Mouse (Mus musculus) hematopoietic multipotent progenitor cell, adult 10-12 weeks (in vitro differentiated cells): ENCODE data around the gene Tmprss2. TPM values are rescaled to one million over a fixed set of nuclear protein-coding genes. Genes with fewer than 3 reads are reported as not detected.

Experiments
- polyA plus RNA-seq: library from polyadenylated mRNA; stranded (reverse); fragments of >175 nt; gene quantifications from 2 replicates; pipeline ENCODE4 v1.2.3, GENCODE M21; 2012; ENCODE audit warnings: low replicate concordance

The Tmprss2 gene
- not detected in 2 replicates for polyA plus RNA-seq

DNA sequence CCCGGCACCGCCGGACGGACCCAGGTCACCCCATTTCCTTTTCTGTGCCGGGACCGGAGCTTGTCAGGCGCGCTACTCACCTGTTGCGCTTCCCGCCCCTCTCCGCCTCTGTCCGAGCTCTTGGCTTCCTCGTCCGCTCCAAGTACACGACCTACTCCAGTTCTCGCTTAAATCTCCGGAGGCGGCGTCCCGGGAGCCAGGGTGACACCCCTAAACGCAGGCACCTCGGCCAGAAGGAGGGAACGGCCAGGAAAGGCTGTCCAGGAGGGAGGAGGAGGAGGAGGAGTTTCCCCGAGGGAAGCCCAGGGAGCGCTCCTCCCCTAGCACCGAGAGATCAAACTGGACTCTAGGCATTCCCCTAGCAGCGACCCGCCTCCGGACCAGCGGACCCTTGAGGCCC is at the start of gene Tmprss2:
Tmprss2 (minus strand) TSS at position 257 of the 400 bp plus-strand sequence.

Other genes starting within 250 kb of the Tmprss2 start
- 1.4 and 1.6 TPM in 2 replicates for gene Mx1, start 148.3 kb downstream of the Tmprss2 start, polyA plus RNA-seq
- not detected in 2 replicates for gene Fam3b, start 96.4 kb downstream of the Tmprss2 start, polyA plus RNA-seq
- 0.03 and 0.17 TPM in 2 replicates for gene Ripk4, start 152.6 kb upstream of the Tmprss2 start, polyA plus RNA-seq
- gene Prdm15, start 240.7 kb upstream of the Tmprss2 start, polyA plus RNA-seq = 3.1 and 5.2 TPM in 2 replicates